Mouse (Mus musculus): ENCODE results near the gene Fam151a.
"Not testable (repeated sequence)": the region's sequence is repeated elsewhere in the genome, so short reads cannot be mapped to it uniquely, and the experiment has no call there.

Fam151a gene

GRCm38 (mm10) chr4:106733636-106734035 is at the start of gene Fam151a:
TSS of gene Fam151a (plus strand) at chr4:106733889.
- peak; percentile 61 for DNase-seq

- DNase-seq = no peak
Measured at GRCm38 (mm10) chr4:106688636-106689296, 44.9 kb upstream of the Fam151a start.

GRCm38 (mm10) chr4:106693841-106694430 is 39.8 kb upstream of the Fam151a start:
- no peak for DNase-seq

- DNase-seq = peak; percentile 65
Measured at GRCm38 (mm10) chr4:106699989-106700388, 33.7 kb upstream of the Fam151a start.

- no peak for DNase-seq
Measured at GRCm38 (mm10) chr4:106700798-106701197, 32.9 kb upstream of the Fam151a start.

GRCm38 (mm10) chr4:106703956-106704355 is 29.7 kb upstream of the Fam151a start:
- DNase-seq = no peak

GRCm38 (mm10) chr4:106704416-106704815 is 29.3 kb upstream of the Fam151a start:
- peak; percentile 46 for DNase-seq

- DNase-seq = no peak
Measured at GRCm38 (mm10) chr4:106705096-106705665, 28.5 kb upstream of the Fam151a start.

GRCm38 (mm10) chr4:106707957-106708356 is 25.7 kb upstream of the Fam151a start:
- DNase-seq = no peak

- peak; percentile 91 for DNase-seq
Measured at GRCm38 (mm10) chr4:106708408-106708807, 25.3 kb upstream of the Fam151a start.

GRCm38 (mm10) chr4:106713622-106714021 is 20.1 kb upstream of the Fam151a start:
- DNase-seq = no peak

GRCm38 (mm10) chr4:106720631-106721030 is 13.1 kb upstream of the Fam151a start:
- DNase-seq = no peak

GRCm38 (mm10) chr4:106730814-106731213 is 2.9 kb upstream of the Fam151a start, which contains the start of gene Mroh7:
TSS of gene Mroh7 (minus strand) at chr4:106730925.
- DNase-seq = peak; percentile 66

- not testable (repeated sequence) for DNase-seq
Measured at GRCm38 (mm10) chr4:106736884-106737283, 3.2 kb downstream of the Fam151a start.

GRCm38 (mm10) chr4:106737904-106738303 is 4.2 kb downstream of the Fam151a start:
- no peak for DNase-seq

GRCm38 (mm10) chr4:106745862-106746261 is 12.2 kb downstream of the Fam151a start:
- DNase-seq = no peak

- no peak for DNase-seq
Measured at GRCm38 (mm10) chr4:106747001-106747580, 13.4 kb downstream of the Fam151a start.

- peak; percentile 76 for DNase-seq
Measured at GRCm38 (mm10) chr4:106749699-106750098, 16.0 kb downstream of the Fam151a start.

GRCm38 (mm10) chr4:106751726-106752125 is 18.0 kb downstream of the Fam151a start:
- DNase-seq = no peak

- DNase-seq = no peak
Measured at GRCm38 (mm10) chr4:106764166-106764565, 30.5 kb downstream of the Fam151a start.

GRCm38 (mm10) chr4:106769306-106769705 is 35.6 kb downstream of the Fam151a start:
- no peak for DNase-seq

GRCm38 (mm10) chr4:106772558-106772957 is 38.9 kb downstream of the Fam151a start:
- no peak for DNase-seq

GRCm38 (mm10) chr4:106775767-106776166 is 42.1 kb downstream of the Fam151a start:
- DNase-seq = not testable (repeated sequence)

- no peak for DNase-seq
Measured at GRCm38 (mm10) chr4:106776998-106777397, 43.3 kb downstream of the Fam151a start.
